Mouse (Mus musculus): Measurements from ENCODE around the gene Crybg1. TPM values are rescaled to one million over a fixed set of nuclear protein-coding genes. Genes with fewer than 3 reads are reported as not detected.
A peak's percentile ranks its signal among the peaks of the same experiment; 100 is the strongest.

The Crybg1 gene
- polyA plus RNA-seq, 1 experiment from 2014 or later: 0.16 TPM

DNA sequence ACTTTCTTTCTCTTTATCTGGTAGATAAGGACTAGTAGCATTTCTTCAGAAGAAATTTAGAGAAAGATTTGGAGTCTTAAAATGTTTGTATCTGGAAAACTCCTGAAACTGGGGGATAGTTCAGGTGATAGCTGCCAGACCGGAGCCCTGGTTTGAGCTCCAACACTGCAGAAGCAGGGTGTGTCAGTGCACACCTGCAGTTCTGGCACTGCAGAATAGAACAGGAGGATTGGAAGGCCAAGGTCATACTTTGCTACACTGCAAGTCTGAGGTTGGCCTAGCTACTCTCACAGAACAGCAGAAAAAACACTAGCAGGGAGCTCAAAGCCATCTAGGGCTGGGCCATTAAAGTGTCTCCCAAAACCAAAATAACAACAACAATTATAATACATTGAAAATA is 244.1 kb downstream of the Crybg1 start:
- no peak for ATAC-seq
- Histone ChIP-seq H3K4me2 (ENCODE audit: low read length) (no peak overlapping the region), H3K9me3 (ENCODE audit: control insufficient read depth, low read length) (no peaks in the 10 kb centered on the region), H3K27ac (ENCODE audit: low read depth, low read length) (no peak overlapping the region), H3K27me3 (replicated peaks; ENCODE audit: control insufficient read depth, insufficient read depth, low read length) (no peaks in the 10 kb centered on the region), H3K9ac (ENCODE audit: low read depth, low read length) (no peak overlapping the region), H3K4me1 (ENCODE audit: control insufficient read depth, insufficient read depth, low read depth, low read length) (peaks cover 11% of the 10 kb centered on the region), H3K36me3 (ENCODE audit: control insufficient read depth, insufficient read depth, low read length) (no peaks in the 10 kb centered on the region), H3K4me3 (ENCODE audit: low read length) (no peak overlapping the region)
- 90% methylated on average over 1 of the region's 1 CpGs for WGBS

GRCm38 (mm10) chr10:43901578-43902194 is 247.0 kb downstream of the Crybg1 start, which contains the start of the genes Qrsl1 and Rtn4ip1:
Qrsl1 (minus strand) TSS chr10:43901745.
Rtn4ip1 (plus strand) TSS chr10:43901807.
- Histone ChIP-seq H3K36me3 (ENCODE audit: control insufficient read depth, insufficient read depth, low read length) (no peaks in the 10 kb centered on the region), H3K4me3 (ENCODE audit: low read length) (peak within 1 kb of the TSS; percentile 79), H3K4me1 (ENCODE audit: control insufficient read depth, insufficient read depth, low read depth, low read length) (peaks cover 11% of the 10 kb centered on the region), H3K9me3 (ENCODE audit: control insufficient read depth, low read length) (no peaks in the 10 kb centered on the region), H3K9ac (ENCODE audit: low read depth, low read length) (peak within 1 kb of the TSS; percentile 80), H3K4me2 (ENCODE audit: low read length) (peak within 1 kb of the TSS; percentile 85), H3K27me3 (replicated peaks; ENCODE audit: control insufficient read depth, insufficient read depth, low read length) (no peaks in the 10 kb centered on the region), H3K27ac (ENCODE audit: low read depth, low read length) (peak within 1 kb of the TSS; percentile 81)
- ATAC-seq: peak; percentile 99
- 0% methylated on average over 37 of the region's 40 CpGs for WGBS

DNA sequence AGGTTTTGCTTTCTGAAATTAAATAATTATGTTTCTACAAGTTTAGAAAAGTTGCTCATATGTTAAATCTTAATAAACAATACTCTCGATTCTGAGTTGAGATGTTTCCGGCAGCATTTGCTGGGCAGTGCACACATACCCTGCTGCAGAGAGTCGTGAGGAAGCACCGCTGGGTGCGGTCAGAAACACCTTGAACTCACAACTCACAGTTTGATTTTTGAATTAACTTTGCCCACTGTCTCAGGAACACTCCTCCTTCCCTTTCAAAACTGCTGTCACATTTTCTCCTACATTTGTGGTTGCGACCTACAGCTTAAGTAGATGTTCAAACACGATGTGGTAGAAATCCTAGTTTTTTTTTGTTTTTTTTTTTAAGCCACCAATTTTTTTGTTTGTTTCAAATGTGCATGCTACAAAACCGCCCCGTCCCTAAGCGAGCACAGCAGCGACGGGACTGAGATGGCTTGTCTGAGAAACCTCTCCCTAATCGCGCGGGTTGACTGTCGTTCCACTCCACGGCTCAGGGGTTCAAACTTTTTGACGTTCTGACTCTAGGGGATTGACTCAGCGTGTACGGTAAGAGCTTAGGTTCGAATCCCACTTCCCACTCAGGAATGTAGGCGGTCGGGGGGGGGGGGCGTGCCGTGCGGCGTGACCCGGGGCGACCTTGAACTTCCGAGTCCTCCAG is 247.6 kb downstream of the Crybg1 start:
- Histone ChIP-seq H3K4me2 (ENCODE audit: low read length) (peak overlapping the region; percentile 67), H3K4me3 (ENCODE audit: low read length) (peak overlapping the region; percentile 79), H3K9ac (ENCODE audit: low read depth, low read length) (peak overlapping the region; percentile 80), H3K36me3 (ENCODE audit: control insufficient read depth, insufficient read depth, low read length) (no peaks in the 10 kb centered on the region), H3K27me3 (replicated peaks; ENCODE audit: control insufficient read depth, insufficient read depth, low read length) (no peaks in the 10 kb centered on the region), H3K4me1 (ENCODE audit: control insufficient read depth, insufficient read depth, low read depth, low read length) (peaks cover 11% of the 10 kb centered on the region), H3K9me3 (ENCODE audit: control insufficient read depth, low read length) (no peaks in the 10 kb centered on the region), H3K27ac (ENCODE audit: low read depth, low read length) (peak overlapping the region; percentile 74; the same call in 1 of the 2 replicates)
- peak; percentile 77; the same call in 1 of the 2 replicates for ATAC-seq
- WGBS: 12% methylated on average over 21 of the region's 30 CpGs

Other genes starting within 250 kb of the Crybg1 start
- 22.8 and 26.1 TPM in 2 replicates for gene Qrsl1, start 247.1 kb downstream of the Crybg1 start, polyA plus RNA-seq (2015; fragmentation: Nextera tagmentation; extraction: Ambion mirVana)
- gene Rtn4ip1, start 247.0 kb downstream of the Crybg1 start, polyA plus RNA-seq (2015; fragmentation: Nextera tagmentation; extraction: Ambion mirVana): 16.0 and 16.4 TPM in 2 replicates
- gene Atg5, start 119.5 kb upstream of the Crybg1 start, polyA plus RNA-seq (2015; fragmentation: Nextera tagmentation; extraction: Ambion mirVana): 44.4 and 47.2 TPM in 2 replicates

Measured in hindbrain, embryonic 16.5 days (tissue).